Mouse (Mus musculus): ENCODE results near the gene Slc35a2. TPM values are rescaled to one million over a fixed set of nuclear protein-coding genes. Genes with fewer than 3 reads are reported as not detected.
"Not testable (repeated sequence)": the region's sequence is repeated elsewhere in the genome, so short reads cannot be mapped to it uniquely, and the experiment has no call there.

Slc35a2 gene
- polyA plus RNA-seq, 1 experiment from 2014 or later = 25.9 TPM

DNA sequence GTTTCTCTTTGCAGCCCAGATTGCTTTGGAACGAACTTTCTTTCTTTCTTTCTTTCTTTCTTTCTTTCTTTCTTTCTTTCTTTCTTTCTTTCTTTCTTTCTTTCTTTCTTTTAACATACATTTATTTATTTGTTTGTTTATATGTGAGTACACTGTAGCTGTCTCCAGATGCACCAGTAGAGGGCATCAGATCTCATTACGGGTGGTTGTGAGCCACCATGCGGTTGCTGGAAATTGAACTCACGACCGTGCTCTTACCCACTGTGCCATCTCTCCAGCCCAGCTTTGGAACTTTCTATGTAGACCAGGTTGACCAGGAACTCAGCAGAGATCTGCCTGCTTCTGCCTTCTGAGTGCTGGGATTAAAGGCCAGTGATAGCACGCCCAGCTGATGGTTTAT, 34.1 kb downstream of the Slc35a2 start:
- H3K9me3 ChIP-seq (replicated peaks; ENCODE audit: low read length); H3K4me1 ChIP-seq (replicated peaks; ENCODE audit: insufficient read depth, low read length); DNase-seq (ENCODE audit: low spot score); H3K36me3 ChIP-seq (ENCODE audit: insufficient read depth, low read length); H3K9ac ChIP-seq (ENCODE audit: low read depth, low read length); H3K4me3 ChIP-seq (replicated peaks; ENCODE audit: low read depth, low read length); H3K27ac ChIP-seq; H3K4me2 ChIP-seq (ENCODE audit: low read length); H3K27me3 ChIP-seq (ENCODE audit: insufficient read depth, low read length); ATAC-seq (replicated peaks; ENCODE audit: low FRiP score, low read depth): not testable (repeated sequence)
- TF ChIP-seq CTCF (IDR thresholded peaks at IDR 0.05; ENCODE audit: low read depth) = peak; percentile 18; the same call in 1 of the 2 replicates
- 73% methylated on average over 6 of the region's 6 CpGs for WGBS

DNA sequence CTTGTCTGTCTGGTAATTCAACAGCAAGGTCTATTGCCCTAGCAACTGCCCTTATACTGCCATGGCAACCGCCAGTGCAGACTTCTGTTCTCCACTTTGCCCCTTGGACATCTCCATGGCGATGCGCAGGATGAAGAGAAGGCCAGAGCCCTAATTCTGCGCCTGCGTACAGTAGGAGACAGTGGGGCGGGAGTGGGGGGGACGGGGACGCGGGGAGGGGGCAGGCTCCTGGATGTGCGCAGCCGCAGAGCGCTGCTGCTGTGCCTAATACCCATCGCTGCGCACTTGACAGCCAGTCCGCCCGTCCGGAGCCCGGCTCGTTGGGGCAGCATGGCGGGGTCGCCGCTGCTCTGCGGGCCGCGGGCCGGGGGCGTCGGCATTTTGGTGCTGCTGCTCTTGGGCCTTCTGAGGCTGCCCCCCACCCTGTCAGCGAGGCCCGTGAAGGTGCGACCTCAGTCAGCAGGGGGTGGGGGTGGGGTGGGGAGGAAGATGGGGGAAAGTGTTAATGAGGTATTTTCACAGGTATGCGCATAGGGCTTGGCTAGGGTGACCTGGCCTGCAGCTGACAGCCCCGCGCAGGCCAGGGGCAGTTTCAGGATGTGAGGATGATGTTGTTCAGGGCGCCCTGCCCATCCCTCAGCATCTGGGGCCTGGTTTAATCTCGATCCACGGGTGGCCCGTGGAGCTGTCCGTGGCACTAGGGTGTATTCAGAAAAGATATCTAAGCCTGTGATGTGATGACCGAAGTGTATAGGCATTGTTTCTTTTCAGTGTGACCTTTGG, 36.0 kb downstream of the Slc35a2 start, which contains the start of gene Pcsk1n:
TSS of gene Pcsk1n (plus strand) at position 222 of the 783 bp plus-strand sequence.
- ATAC-seq (replicated peaks; ENCODE audit: low FRiP score, low read depth) (no peak), DNase-seq (ENCODE audit: low spot score) (no peak)

DNA sequence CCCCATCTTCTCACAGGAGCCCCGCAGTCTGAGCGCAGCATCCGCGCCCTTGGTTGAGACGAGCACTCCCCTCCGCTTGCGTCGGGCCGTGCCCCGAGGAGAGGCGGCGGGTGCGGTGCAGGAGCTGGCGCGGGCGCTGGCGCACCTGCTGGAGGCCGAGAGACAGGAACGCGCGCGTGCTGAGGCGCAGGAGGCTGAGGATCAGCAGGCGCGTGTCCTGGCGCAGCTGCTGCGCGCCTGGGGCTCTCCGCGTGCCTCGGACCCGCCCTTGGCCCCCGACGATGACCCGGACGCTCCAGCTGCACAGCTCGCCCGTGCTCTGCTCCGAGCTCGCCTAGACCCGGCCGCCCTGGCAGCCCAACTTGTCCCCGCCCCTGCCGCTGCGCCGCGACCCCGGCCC, 38.2 kb downstream of the Slc35a2 start:
- no peaks in the 10 kb centered on the region for H3K4me1 ChIP-seq (replicated peaks; ENCODE audit: insufficient read depth, low read length)
- no peak for TF ChIP-seq CTCF (IDR thresholded peaks at IDR 0.05; ENCODE audit: low read depth)
- H3K4me3 ChIP-seq (replicated peaks; ENCODE audit: low read depth, low read length) = peak overlapping the region; percentile 16; the same call in 1 of the 2 replicates
- DNase-seq (ENCODE audit: low spot score) = no peak
- no peak for ATAC-seq (replicated peaks; ENCODE audit: low FRiP score, low read depth)
- H3K27ac ChIP-seq = no peak overlapping the region
- H3K27me3 ChIP-seq (ENCODE audit: insufficient read depth, low read length) = peaks cover 14% of the 10 kb centered on the region; the same call in 1 of the 2 replicates
- H3K36me3 ChIP-seq (ENCODE audit: insufficient read depth, low read length) = no peaks in the 10 kb centered on the region
- no peak overlapping the region for H3K9ac ChIP-seq (ENCODE audit: low read depth, low read length)
- no peaks in the 10 kb centered on the region for H3K9me3 ChIP-seq (replicated peaks; ENCODE audit: low read length)
- peak overlapping the region; percentile 38 for H3K4me2 ChIP-seq (ENCODE audit: low read length)
- 19% methylated on average over 44 of the region's 48 CpGs for WGBS

More for the DNA sequence above, 36.0 kb downstream of the Slc35a2 start, which contains the start of gene Pcsk1n:
- Histone ChIP-seq H3K4me3 (replicated peaks; ENCODE audit: low read depth, low read length) (0 out of 2 replicates have a peak within 1 kb of the TSS, but pooled peaks have one; percentile 9), H3K4me2 (ENCODE audit: low read length) (peak within 1 kb of the TSS; percentile 27; the same call in 1 of the 2 replicates), H3K9ac (ENCODE audit: low read depth, low read length) (no peak within 1 kb of the TSS), H3K27me3 (ENCODE audit: insufficient read depth, low read length) (peaks cover 14% of the 10 kb centered on the region; the same call in 1 of the 2 replicates), H3K9me3 (replicated peaks; ENCODE audit: low read length) (no peaks in the 10 kb centered on the region), H3K4me1 (replicated peaks; ENCODE audit: insufficient read depth, low read length) (no peaks in the 10 kb centered on the region), H3K36me3 (ENCODE audit: insufficient read depth, low read length) (no peaks in the 10 kb centered on the region), H3K27ac (no peak within 1 kb of the TSS)
- no peak for TF ChIP-seq CTCF (IDR thresholded peaks at IDR 0.05; ENCODE audit: low read depth)
- 26% methylated on average over 40 of the region's 40 CpGs for WGBS

DNA sequence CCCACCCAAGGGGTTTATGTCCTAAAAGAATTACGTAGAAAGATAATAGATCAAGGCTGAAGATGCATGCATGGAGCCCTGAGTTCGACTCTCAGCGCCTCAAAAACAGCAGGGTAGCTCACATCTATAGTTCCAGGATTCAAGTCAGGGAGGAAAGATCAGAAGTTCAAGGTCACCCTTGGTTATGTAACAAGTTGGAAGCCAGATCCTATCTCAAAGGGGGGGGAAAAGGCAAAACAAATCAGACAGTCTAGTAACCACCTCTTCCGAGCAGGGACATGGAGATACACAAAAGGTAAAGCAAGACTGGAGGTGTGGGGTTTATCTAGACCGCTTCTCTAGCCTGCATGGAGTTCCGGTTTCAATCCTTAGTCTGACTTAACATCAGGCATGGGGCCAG, 42.4 kb downstream of the Slc35a2 start:
- TF ChIP-seq CTCF (IDR thresholded peaks at IDR 0.05; ENCODE audit: low read depth) = no peak
- ATAC-seq (replicated peaks; ENCODE audit: low FRiP score, low read depth) (no peak), DNase-seq (ENCODE audit: low spot score) (no peak)
- Histone ChIP-seq H3K4me3 (replicated peaks; ENCODE audit: low read depth, low read length) (no peak overlapping the region), H3K9me3 (replicated peaks; ENCODE audit: low read length) (no peaks in the 10 kb centered on the region), H3K4me1 (replicated peaks; ENCODE audit: insufficient read depth, low read length) (no peaks in the 10 kb centered on the region), H3K9ac (ENCODE audit: low read depth, low read length) (no peak overlapping the region), H3K27ac (no peak overlapping the region), H3K4me2 (ENCODE audit: low read length) (no peak overlapping the region), H3K36me3 (ENCODE audit: insufficient read depth, low read length) (no peaks in the 10 kb centered on the region), H3K27me3 (ENCODE audit: insufficient read depth, low read length) (peaks cover 13% of the 10 kb centered on the region; the same call in 1 of the 2 replicates)
- WGBS = 70% methylated on average over 6 of the region's 6 CpGs

DNA sequence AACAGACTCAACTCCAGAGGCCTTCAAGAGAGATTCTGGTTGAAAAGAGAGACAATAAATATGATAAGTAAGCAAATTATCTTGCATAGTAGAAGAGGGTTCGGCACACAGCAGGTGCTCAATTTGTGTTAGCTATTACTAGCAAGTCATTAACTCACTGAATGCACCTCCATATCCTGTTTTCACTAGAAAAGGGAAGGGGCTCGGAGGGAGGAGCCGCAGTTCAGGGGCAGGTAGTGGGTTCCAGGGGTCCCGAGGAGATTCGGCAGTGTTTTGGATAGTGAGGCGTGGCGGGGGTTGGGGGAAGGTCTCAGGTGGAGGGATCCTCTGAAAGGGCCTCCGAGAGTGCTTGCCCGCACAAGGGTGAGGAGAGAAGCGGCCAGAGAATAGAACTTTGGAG, 43.3 kb downstream of the Slc35a2 start:
- H3K4me2 ChIP-seq (ENCODE audit: low read length) = no peak overlapping the region
- H3K4me3 ChIP-seq (replicated peaks; ENCODE audit: low read depth, low read length) = no peak overlapping the region
- no peaks in the 10 kb centered on the region for H3K36me3 ChIP-seq (ENCODE audit: insufficient read depth, low read length)
- WGBS = 37% methylated on average over 10 of the region's 10 CpGs
- H3K9ac ChIP-seq (ENCODE audit: low read depth, low read length) = no peak overlapping the region
- H3K27me3 ChIP-seq (ENCODE audit: insufficient read depth, low read length) = 0 out of 2 replicates have a peak, but pooled peaks cover 6% of the 10 kb centered on the region
- TF ChIP-seq CTCF (IDR thresholded peaks at IDR 0.05; ENCODE audit: low read depth) = no peak
- H3K27ac ChIP-seq = no peak overlapping the region
- H3K9me3 ChIP-seq (replicated peaks; ENCODE audit: low read length) = no peaks in the 10 kb centered on the region
- no peak for ATAC-seq (replicated peaks; ENCODE audit: low FRiP score, low read depth)
- no peaks in the 10 kb centered on the region for H3K4me1 ChIP-seq (replicated peaks; ENCODE audit: insufficient read depth, low read length)
- no peak for DNase-seq (ENCODE audit: low spot score)

DNA sequence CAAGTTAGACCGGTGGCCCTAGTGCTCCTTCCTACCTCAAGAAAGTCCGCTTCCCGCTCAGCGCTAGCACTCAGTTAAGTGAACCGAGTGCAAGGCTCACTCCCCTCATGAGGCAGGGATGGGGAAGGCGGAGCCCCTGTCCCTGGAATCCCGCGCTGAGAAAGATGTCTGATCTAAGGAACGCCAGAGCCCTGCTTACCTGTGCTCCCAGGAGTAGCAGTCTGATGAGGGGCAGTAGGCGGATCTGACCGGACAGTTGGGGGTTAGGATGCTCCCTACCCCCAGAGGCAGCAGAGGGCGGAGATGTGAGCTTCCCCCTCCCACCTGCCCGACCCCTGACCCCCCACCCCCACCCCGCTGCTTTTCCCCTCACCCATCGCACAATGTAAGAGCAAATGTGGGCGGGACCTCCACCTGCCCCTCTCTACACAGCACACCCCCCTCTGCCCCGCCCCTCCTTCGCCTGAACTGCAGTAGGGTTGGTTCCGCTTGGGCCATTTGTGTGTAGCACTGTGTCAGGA, 44.5 kb downstream of the Slc35a2 start, which contains the start of gene Eras:
TSS of gene Eras (minus strand) at position 338 of the 521 bp plus-strand sequence.
- H3K4me2 ChIP-seq (ENCODE audit: low read length) = no peak within 1 kb of the TSS
- H3K9me3 ChIP-seq (replicated peaks; ENCODE audit: low read length) = no peaks in the 10 kb centered on the region
- H3K27ac ChIP-seq = no peak within 1 kb of the TSS
- H3K4me1 ChIP-seq (replicated peaks; ENCODE audit: insufficient read depth, low read length) = no peaks in the 10 kb centered on the region
- DNase-seq (ENCODE audit: low spot score) = no peak
- TF ChIP-seq CTCF (IDR thresholded peaks at IDR 0.05; ENCODE audit: low read depth) = no peak
- H3K27me3 ChIP-seq (ENCODE audit: insufficient read depth, low read length) = 0 out of 2 replicates have a peak, but pooled peaks cover 3% of the 10 kb centered on the region
- no peaks in the 10 kb centered on the region for H3K36me3 ChIP-seq (ENCODE audit: insufficient read depth, low read length)
- WGBS = 22% methylated on average over 19 of the region's 19 CpGs
- H3K9ac ChIP-seq (ENCODE audit: low read depth, low read length) = no peak within 1 kb of the TSS
- 0 out of 2 replicates have a peak, but pooled peaks have one; percentile 46 for ATAC-seq (replicated peaks; ENCODE audit: low FRiP score, low read depth)
- H3K4me3 ChIP-seq (replicated peaks; ENCODE audit: low read depth, low read length) = no peak within 1 kb of the TSS

Measured in kidney, postnatal 0 days (tissue).